Mouse (Mus musculus): ENCODE results near the gene Ptrh1. TPM values are rescaled to one million over a fixed set of nuclear protein-coding genes. Genes with fewer than 3 reads are reported as not detected.

The Ptrh1 gene
- polyA plus RNA-seq, 2 experiments from 2014 or later, result 2.9 to 3.8 TPM

DNA sequence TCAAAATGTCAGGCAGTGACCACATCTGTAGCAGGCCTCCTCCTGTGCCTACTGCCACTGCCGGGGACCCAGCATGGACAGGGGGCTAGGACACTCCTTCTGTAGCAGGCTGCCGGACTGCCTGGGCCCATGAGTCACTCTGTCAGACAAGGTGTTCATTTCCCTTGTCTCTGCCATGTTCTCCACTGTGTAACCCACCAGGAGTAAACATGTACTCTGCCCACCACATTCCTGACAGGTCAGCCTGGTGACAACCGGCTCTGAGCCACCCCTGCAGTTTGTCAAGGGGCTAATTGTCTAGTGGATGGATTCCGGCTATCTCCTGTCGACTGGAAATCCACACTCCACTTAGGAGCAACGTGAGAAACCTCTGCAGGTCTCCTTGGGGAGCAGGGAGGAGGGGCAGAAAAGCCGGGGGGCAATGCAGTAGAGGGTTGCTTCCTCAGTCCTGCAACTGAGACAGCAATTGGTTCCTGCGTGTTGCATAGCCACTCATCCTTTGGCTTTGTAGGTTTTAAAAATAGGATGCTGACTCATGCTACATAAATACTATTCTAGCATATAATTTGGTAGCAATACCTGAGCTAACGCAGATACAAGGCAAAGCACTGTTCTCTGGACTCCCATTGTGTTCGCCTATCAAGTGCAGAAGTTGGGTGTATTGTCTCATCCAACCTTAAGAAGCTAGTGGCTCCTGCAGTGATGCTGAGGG is 22.8 kb downstream of the Ptrh1 start:
- no peak for ATAC-seq

DNA sequence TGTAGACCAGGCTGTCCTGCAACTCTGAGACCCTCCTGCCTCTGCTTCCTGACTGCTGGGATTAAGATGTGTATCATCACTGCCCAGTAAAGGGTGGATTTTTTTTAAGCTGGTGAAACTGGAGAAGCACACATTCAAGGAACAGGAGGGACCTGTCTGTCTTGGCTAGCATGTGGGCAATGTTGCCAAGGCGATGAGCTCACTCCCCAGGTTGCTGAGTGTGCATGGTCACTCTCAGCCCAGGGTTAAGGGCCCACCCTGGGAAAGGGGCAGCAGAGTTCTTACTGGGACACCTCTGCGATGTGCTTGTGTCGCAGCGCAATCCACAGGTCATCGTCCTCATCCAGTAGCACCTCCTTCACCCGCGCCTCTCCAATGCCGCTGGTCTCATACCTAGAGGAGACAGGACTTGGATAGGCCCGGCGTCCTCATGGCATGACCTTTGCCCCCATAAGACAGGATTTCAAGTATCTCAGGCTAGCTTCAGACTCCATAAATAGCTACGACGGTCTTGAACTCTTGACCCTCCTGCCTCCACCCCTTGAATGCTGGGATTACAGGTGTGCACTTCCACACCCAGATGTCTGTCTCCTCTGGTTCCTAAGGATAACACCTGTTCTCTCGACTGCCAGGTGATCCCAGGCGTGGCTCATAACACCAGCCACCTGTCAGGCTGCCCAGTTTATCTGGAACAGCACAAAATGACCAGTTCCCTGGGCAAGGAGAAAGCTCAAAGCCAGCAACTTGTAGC is 33.4 kb downstream of the Ptrh1 start:
- no peak for ATAC-seq

DNA sequence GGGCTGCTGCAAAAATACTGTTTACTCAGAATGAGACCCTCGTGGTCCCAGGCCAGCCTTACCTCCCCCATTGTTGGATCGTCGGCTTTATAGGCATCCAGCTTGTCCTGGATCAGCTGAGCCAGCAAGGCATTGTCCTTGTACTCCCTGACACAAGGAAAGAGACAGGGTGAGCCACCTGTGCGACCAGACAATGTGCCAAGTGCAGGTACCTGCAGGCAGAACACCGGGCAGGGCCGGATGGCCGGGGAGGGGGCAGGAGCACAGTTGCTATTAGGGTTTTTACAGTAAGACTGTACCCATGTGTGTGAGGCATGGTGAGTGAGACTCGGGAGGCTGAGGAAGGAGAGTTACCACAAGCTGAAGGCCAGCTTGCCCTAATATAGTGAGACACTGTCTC is 36.4 kb downstream of the Ptrh1 start:
- ATAC-seq, result no peak

DNA sequence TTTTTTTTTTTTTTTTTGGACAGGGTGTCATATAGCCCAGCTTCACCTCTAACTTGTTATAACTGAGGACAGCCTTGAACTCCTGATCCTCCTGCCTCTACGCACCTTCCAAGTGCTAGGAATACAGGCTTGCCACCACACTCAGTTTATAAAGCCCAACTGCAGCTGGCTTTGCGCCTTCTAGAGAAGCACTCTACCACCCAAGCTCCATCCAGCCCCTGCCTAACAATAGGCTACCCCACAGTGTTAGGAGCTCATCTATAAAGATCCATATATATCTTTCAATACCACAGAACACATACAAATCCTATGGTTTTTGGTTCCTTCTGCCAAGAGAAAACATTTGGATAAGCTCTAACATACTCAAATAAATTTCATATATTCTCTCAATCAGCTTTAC is 40.9 kb downstream of the Ptrh1 start:
- no peak for ATAC-seq

DNA sequence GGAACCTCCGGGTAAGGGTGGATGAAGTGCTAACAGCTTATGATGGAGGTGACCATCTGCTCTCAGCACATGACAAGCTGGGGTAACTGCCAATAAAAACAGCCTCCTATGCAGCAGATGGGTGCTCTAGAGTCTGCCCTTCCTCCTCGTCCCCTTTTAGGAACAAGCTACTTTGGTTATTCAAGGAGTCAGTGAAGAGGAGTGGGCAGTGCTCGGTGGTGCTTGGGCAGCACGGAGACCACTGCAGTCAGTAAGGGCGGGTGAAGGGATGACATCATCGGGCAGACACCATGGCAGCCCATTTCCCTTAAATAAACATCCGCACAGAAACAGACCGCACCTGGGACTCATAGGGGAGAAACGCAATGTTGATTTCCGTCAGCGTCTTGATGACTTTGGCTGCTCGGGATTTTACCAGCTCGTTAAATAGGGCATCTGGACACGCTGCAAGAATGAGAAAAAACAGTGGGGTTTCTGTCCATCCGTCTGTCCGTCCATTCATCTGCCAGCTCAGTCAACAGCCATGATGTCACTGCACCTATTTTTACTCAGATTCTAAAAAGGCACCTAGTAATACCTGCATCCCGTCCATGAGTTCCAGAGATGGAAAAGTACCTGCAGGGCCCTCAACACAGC is 41.5 kb downstream of the Ptrh1 start:
- no peak for ATAC-seq

DNA sequence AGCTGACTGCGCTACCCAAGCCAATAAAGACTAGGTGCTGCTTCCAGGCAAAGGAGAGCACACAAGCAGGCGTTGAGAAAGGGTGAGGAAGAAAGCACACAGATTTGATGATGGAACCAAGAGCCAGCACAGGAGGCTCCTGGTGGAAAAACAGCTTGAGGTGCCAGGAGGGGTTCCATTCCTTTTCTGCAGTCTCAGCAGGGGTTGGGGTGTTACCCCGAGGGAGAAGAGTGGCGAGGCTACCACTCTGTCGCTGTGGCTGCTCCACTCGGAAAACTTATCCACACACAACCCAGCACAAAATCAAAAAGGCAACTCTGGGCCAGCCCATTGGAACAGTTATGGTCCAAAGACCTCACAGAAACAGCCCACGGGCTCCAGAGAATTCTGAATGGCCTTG is 42.0 kb downstream of the Ptrh1 start:
- no peak for ATAC-seq

DNA sequence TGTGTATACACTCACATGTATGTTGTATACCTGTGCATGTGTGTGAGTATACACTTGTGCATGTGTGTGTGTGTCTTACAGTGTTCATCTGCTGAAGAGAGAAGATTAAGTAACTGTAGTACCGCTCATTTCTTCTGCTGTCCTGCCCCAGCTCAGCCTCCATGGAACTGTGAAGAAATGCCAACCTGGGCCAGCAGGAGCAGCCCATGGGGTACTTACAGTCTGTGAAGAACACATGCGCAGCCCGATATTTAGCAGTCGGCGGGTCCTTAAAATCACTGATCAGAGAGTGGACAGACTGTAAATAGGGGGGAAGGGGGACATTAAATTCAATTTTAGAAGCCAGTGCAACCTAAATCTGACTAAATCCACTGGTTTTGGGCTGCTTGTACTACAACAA is 42.6 kb downstream of the Ptrh1 start:
- no peak for ATAC-seq

DNA sequence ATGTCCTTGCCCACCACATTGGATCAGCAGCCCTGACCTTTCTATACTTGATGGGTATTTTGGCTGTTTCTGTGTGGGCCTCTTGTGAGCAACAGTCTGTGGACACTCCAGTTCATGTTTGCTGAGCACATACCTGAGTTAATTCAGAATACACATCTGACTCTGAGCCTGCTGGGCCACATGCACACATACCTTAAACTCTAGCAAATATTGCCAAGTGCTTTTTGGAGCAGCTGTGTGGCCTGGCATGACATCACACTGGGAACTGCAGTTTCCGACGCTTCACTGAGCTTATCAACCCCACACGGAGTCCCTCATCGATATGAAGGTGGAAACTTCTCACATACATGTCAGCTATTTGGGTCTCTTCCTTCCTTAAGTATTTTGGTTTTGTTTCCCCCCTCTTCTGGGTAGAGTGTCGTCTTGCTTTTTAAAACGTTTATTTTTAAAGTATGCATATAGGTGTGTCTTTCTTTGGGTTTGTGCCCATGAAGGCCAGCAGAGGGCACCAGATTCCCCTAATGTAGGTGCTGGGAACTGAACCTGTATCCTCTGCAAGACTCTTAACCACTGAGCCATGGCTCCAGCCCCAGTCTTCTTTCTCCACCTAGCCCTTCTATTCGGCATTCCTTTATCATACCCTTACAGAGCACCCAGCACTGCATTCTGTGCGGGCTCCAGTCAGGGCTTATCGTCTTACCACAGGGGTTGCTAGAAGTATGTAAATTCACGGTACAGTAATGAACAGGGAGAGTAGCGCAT is 45.6 kb downstream of the Ptrh1 start:
- peak; percentile 49 for ATAC-seq

DNA sequence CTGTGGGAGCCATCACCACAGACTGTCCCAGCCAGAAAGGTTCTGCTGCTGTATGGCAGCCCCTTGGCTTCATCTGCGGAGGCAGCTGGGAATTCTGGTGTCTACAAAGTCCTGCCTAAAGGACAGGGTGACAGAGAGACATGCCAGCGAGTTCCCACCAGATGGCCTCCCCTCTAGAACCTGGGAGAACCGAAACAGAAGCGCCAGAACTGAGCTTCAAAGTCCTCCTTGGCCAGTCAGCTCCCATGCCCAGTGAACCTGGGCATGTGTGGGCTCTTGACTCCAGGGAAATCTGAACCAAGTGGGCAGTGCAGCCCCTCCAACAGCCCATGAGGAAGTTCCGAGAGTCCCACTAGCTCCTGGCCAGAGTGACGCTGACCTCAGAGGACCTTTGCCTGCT is 47.1 kb downstream of the Ptrh1 start:
- ATAC-seq, result no peak

DNA sequence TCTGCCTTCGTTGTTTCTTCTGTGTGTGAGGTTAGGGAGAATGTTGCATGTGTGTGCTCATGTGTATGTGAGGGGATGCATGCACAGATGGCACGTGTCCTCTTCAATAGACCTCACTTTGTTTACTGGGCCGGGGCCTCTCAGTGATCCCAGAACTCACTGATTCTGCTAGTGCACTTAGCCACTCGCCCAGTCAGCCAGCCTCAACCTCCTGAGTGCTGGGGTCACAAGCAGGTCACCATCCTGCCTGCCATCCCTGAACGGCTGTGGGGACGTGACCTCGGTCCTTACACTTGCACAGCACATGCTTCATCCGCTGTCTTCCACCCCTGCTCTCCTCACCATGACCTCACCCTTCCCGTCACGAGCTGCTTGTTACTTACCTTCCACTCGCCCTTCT is 47.6 kb downstream of the Ptrh1 start:
- no peak for ATAC-seq

DNA sequence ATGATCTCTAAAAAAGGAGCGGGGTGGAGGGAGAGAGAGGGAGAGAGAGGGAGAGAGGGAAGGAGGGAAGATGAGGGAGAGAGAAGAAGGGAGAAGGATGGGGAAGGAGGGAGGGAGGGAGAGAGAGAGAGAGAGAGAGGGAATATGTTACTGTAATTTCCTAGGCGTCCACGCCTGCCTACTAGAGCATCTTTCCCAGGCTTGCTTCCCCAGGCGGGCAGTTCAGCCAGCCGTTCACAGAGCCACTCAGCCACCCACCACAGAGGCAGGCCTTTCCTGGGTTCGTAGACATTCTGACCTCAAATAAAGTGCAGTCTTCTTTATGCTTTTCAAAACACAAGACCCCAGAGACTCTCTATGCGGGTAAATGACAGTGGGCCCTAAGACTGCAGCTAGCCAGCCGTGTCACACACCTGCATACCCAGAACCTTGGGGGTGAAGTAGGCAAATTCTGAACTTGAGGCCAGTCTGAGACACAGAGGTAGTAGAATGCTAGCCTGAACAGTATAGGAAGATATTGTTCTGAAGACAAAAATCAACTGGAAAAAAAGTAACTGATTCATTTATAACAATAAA is 48.1 kb downstream of the Ptrh1 start:
- ATAC-seq, result no peak

DNA sequence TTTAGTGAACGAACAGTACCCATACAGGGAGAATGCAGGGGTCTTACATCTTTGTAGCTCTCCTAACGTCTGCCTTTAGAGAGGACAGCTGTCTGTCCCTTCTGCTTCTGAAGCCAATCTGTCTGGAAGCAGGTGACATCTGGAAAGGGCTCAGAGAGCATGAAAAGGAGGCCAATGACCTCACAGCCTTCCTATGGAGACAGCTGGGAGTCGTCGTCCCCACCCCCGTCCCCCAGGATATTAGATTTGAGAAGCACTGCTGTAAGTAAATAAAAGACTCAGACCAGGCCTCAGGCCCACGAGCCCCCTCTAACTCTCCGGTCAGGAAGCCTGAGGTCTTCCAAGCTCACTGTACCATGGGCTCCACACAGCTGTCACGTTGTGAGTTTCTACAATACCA is 48.6 kb downstream of the Ptrh1 start:
- no peak for ATAC-seq

DNA sequence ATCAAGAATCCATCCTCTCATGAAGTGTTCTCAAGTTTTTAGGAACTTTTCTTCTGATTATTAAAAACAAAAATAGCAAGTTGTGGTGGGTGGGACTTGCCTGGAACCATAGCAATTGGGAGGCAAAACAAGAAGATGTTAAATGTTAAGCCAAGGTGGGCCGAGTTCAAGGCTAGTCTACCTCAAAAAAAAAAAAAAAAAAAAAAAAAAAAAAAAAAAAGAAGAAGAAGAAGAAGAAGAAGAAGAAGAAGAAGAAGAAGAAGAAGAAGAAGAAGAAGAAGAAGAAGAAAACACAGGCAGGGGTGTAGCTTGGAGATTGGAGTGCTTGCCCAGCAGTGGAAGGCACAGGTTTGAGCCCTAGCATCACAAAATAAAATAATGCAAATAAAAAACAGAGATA is 49.2 kb downstream of the Ptrh1 start:
- ATAC-seq, result no peak

DNA sequence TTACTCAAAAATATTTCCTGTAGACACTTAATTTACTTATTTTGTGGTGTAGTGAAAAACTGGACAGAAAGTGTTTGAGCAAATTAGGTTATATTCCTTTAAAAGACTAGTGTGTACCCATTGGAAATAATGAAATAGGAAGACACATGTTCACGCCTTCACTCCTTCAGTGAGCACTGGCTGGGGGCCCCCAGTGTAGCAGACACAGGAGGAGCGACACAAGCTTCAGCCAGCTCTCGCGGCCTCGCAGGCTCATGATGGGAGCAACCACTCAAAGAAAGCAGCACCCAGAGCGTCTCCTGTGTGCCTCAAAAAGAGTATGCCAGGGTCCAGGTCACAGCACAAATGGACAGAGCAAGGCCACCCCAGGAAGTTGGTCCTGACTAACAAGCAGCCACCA is 50.2 kb downstream of the Ptrh1 start:
- no peak for ATAC-seq

Other genes starting within 250 kb of the Ptrh1 start
- 10 to 100 TPM; 50.6 to 55.5 TPM for gene Fam102a, start 240.5 kb upstream of the Ptrh1 start, polyA plus RNA-seq (2017; shearing (Covaris generic))
- gene Dpm2, start 204.9 kb upstream of the Ptrh1 start, polyA plus RNA-seq (2017; shearing (Covaris generic)), result 100 to 1,000 TPM; 131 to 166 TPM
- gene Pip5kl1, start 201.0 kb upstream of the Ptrh1 start, polyA plus RNA-seq (2017; shearing (Covaris generic)), result not detected
- not detected for gene 9430097D07Rik, start 200.1 kb upstream of the Ptrh1 start, polyA plus RNA-seq (2017; shearing (Covaris generic))
- gene St6galnac4, start 188.7 kb upstream of the Ptrh1 start, polyA plus RNA-seq (2017; shearing (Covaris generic)), result 10 to 100 TPM; 25.2 to 38.6 TPM
- gene St6galnac6, start 176.1 kb upstream of the Ptrh1 start, polyA plus RNA-seq (2017; shearing (Covaris generic)), result 1 to 10 TPM; 3.1 to 4.7 TPM
- gene Ak1, start 154.0 kb upstream of the Ptrh1 start, polyA plus RNA-seq (2017; shearing (Covaris generic)), result not detected
- not detected for gene Eng, start 129.2 kb upstream of the Ptrh1 start, polyA plus RNA-seq (2017; shearing (Covaris generic))
- gene Fpgs, start 71.6 kb upstream of the Ptrh1 start, polyA plus RNA-seq (2017; shearing (Covaris generic)), result 10 to 100 TPM in 1 of 2 experiments, 1 to 10 TPM in 1; 9.4 to 12.5 TPM
- gene Cdk9, start 62.7 kb upstream of the Ptrh1 start, polyA plus RNA-seq (2017; shearing (Covaris generic)), result 10 to 100 TPM; 16.3 to 22.9 TPM
- 10 to 100 TPM; 54.0 to 90.6 TPM for gene Sh2d3c, start 54.7 kb upstream of the Ptrh1 start, polyA plus RNA-seq (2017; shearing (Covaris generic))
- gene 6330409D20Rik, start 34.8 kb upstream of the Ptrh1 start, polyA plus RNA-seq (2017; shearing (Covaris generic)), result under 1 TPM in 1 of 2 experiments, not detected in 1; 0.58 TPM
- gene Tor2a, start 18.6 kb upstream of the Ptrh1 start, polyA plus RNA-seq (2017; shearing (Covaris generic)), result 10 to 100 TPM; 64.5 to 84.5 TPM
- 1 to 10 TPM; 1.4 to 1.6 TPM for gene Ttc16, start 153 bp upstream of the Ptrh1 start, polyA plus RNA-seq (2017; shearing (Covaris generic))
- gene Cfap157, start 8.6 kb downstream of the Ptrh1 start, polyA plus RNA-seq (2017; shearing (Covaris generic)), result 1 to 10 TPM; 1.5 to 2.4 TPM
- gene Stxbp1, start 71.5 kb downstream of the Ptrh1 start, polyA plus RNA-seq (2017; shearing (Covaris generic)), result 1 to 10 TPM; 4.2 to 4.7 TPM
- gene Fam129b, start 100.3 kb downstream of the Ptrh1 start, polyA plus RNA-seq (2017; shearing (Covaris generic)), result 1 to 10 TPM in 1 of 2 experiments, under 1 TPM in 1; 0.97 to 1.0 TPM
- gene Rpl12, start 185.8 kb downstream of the Ptrh1 start, polyA plus RNA-seq (2017; shearing (Covaris generic)), result 100 to 1,000 TPM in 1 of 2 experiments, 10 to 100 TPM in 1; 43.5 to 613 TPM
- 10 to 100 TPM in 1 of 2 experiments, 1 to 10 TPM in 1; 5.5 to 11.1 TPM for gene Lrsam1, start 185.8 kb downstream of the Ptrh1 start, polyA plus RNA-seq (2017; shearing (Covaris generic))
- 1 to 10 TPM; 1.7 to 3.3 TPM for gene Slc2a8, start 206.3 kb downstream of the Ptrh1 start, polyA plus RNA-seq (2017; shearing (Covaris generic))

Data from CD4-positive, CD25-positive, alpha-beta regulatory T cell, adult 4 months (primary cell).